Mouse (Mus musculus): ENCODE measurements at regions not wholly inside any gene's neighbourhood (a gene's known extent, or its start where the extent isn't known, plus 50 kb on each side); places are given as distances from the start of the nearest gene placed in this dataset.

DNA sequence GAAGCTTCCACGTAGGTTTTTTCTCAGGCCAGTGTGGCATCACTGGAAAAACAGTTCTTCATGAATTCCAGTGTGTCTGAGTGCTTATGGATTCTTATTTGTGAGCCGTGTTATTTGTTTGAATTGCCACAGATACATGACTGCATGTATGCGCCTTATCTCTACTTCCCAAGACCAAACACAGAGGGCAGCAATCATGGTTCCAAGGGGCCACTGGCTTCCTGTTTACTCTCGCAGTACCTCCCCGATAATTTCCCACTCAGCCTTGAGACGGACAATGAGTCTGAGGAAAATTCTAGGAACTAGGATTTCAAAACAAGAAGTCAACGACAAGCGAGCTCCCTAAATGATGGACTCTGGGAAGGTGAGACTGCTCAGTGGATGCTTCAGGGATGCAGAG lies 119.0 kb upstream of the Arglu1 start:
- no peak for ATAC-seq

DNA sequence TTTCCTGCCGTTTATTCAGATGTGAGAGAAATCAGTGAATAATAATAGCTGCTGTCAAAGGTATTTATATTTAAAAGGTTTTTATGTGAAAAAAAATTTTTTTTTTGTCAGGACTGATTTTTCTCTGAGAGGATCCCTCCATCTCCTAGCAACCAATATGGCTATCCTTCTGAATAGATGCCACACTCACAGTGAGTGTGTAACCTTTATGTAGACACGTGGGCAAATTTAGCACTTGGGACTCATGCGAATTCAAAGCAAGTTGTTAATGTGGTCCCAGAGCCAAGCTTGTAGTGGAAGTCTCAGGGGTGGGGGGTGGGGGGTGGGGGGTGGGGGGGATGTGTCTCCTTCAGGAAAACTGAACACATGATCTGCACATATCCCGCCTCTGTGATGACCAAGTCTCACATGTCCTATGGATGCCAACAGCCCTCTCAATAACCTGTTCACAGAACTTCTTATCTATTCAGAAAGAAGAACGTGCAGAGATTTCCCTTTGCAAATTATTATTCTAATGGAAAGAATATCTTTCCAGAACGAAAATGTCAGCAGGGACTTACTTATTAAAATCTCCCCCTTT lies 112.5 kb upstream of the Arglu1 start:
- H3K27me3 ChIP-seq (ENCODE audit: insufficient read depth, low read length): no peaks in the 10 kb centered on the region
- WGBS: 42% methylated on average over 6 of the region's 6 CpGs
- no peak overlapping the region for H3K4me3 ChIP-seq (ENCODE audit: low read depth, low read length)
- no peaks in the 10 kb centered on the region for H3K4me1 ChIP-seq (ENCODE audit: insufficient read depth)
- no peaks in the 10 kb centered on the region for H3K36me3 ChIP-seq (ENCODE audit: insufficient read depth)
- H3K9me3 ChIP-seq (ENCODE audit: low read length): no peaks in the 10 kb centered on the region
- H3K4me2 ChIP-seq (ENCODE audit: low read depth): no peak overlapping the region
- no peak overlapping the region; the same call in 1 of the 2 replicates for H3K9ac ChIP-seq
- peak; percentile 93 for ATAC-seq
- DNase-seq: peak; percentile 32
- peak overlapping the region; percentile 41; the same call in 1 of the 2 replicates for H3K27ac ChIP-seq (ENCODE audit: low read depth, low read length)
- TF ChIP-seq CTCF (IDR thresholded peaks at IDR 0.05; ENCODE audit: low read depth): no peak

More for the DNA sequence above, 119.0 kb upstream of the Arglu1 start:
- Histone ChIP-seq H3K27ac (ENCODE audit: low read depth, low read length) (no peak overlapping the region), H3K36me3 (ENCODE audit: insufficient read depth) (no peaks in the 10 kb centered on the region), H3K4me3 (ENCODE audit: low read depth, low read length) (no peak overlapping the region), H3K4me2 (ENCODE audit: low read depth) (no peak overlapping the region), H3K27me3 (ENCODE audit: insufficient read depth, low read length) (no peaks in the 10 kb centered on the region), H3K4me1 (ENCODE audit: insufficient read depth) (no peaks in the 10 kb centered on the region), H3K9ac (no peak overlapping the region), H3K9me3 (ENCODE audit: low read length) (no peaks in the 10 kb centered on the region)
- 90% methylated on average over 8 of the region's 8 CpGs for WGBS
- no peak for DNase-seq
- no peak for TF ChIP-seq CTCF (IDR thresholded peaks at IDR 0.05; ENCODE audit: low read depth)

DNA sequence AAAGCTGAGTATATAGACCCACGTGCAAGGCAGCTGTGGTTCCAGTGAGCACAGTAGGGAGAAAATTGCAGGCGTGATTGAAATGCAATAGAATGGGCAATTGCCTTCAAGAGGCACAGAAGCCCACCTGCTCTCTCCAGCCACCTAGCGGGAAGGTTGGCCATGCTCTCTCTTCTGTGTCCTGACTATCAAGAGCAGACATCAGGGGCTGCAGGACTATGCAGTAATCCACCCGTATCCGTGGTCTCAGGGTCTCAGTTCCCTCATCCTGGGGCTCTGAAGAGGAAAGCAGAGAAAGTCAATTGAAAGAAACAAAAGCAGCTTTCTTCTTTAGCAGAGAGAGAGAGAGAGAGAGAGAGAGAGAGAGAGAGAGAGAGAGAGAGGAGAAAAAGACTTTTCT lies 112.0 kb upstream of the Arglu1 start:
- peak; percentile 59 for DNase-seq
- 22% methylated on average over 5 of the region's 5 CpGs for WGBS

DNA sequence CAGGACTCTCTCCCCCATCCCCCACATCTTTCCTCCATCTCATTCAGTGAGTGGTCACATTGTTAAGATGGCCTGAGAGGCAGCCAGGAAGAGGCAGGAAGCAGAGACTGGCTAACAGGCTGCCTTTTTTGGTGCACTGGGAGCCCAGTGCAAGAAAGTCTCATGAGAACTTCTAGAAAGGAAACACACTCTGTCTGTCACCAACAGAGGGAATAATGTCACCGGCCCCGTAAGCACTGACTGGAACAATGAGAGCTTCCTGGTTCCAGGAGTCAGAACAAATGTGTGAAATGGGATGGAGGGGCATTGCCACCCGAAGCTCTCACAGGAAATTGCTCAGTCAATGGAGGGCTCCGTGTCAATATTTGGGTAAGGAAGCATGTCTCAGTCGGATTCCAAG lies 111.3 kb upstream of the Arglu1 start:
- H3K36me3 ChIP-seq (ENCODE audit: insufficient read depth): no peaks in the 10 kb centered on the region
- H3K9ac ChIP-seq: no peak overlapping the region
- H3K27me3 ChIP-seq (ENCODE audit: insufficient read depth, low read length): no peaks in the 10 kb centered on the region
- no peaks in the 10 kb centered on the region for H3K9me3 ChIP-seq (ENCODE audit: low read length)
- DNase-seq: no peak
- H3K4me2 ChIP-seq (ENCODE audit: low read depth): no peak overlapping the region
- peak overlapping the region; percentile 83; the same call in 1 of the 2 replicates for H3K27ac ChIP-seq (ENCODE audit: low read depth, low read length)
- no peak for ATAC-seq
- TF ChIP-seq CTCF (IDR thresholded peaks at IDR 0.05; ENCODE audit: low read depth): no peak
- H3K4me1 ChIP-seq (ENCODE audit: insufficient read depth): 0 out of 2 replicates have a peak, but pooled peaks cover 4% of the 10 kb centered on the region
- 66% methylated on average over 5 of the region's 5 CpGs for WGBS
- H3K4me3 ChIP-seq (ENCODE audit: low read depth, low read length): no peak overlapping the region

More for the DNA sequence above, 112.0 kb upstream of the Arglu1 start:
- TF ChIP-seq CTCF (IDR thresholded peaks at IDR 0.05; ENCODE audit: low read depth): peak; percentile 41; the same call in 1 of the 2 replicates
- peak overlapping the region; percentile 83 for H3K27ac ChIP-seq (ENCODE audit: low read depth, low read length)
- no peaks in the 10 kb centered on the region for H3K27me3 ChIP-seq (ENCODE audit: insufficient read depth, low read length)
- H3K4me3 ChIP-seq (ENCODE audit: low read depth, low read length): no peak overlapping the region
- H3K36me3 ChIP-seq (ENCODE audit: insufficient read depth): no peaks in the 10 kb centered on the region
- ATAC-seq: peak; percentile 58; the same call in 1 of the 2 replicates
- 0 out of 2 replicates have a peak overlapping the region, but pooled peaks have one; percentile 15 for H3K4me2 ChIP-seq (ENCODE audit: low read depth)
- H3K4me1 ChIP-seq (ENCODE audit: insufficient read depth): 0 out of 2 replicates have a peak, but pooled peaks cover 4% of the 10 kb centered on the region
- no peaks in the 10 kb centered on the region for H3K9me3 ChIP-seq (ENCODE audit: low read length)
- no peak overlapping the region for H3K9ac ChIP-seq

DNA sequence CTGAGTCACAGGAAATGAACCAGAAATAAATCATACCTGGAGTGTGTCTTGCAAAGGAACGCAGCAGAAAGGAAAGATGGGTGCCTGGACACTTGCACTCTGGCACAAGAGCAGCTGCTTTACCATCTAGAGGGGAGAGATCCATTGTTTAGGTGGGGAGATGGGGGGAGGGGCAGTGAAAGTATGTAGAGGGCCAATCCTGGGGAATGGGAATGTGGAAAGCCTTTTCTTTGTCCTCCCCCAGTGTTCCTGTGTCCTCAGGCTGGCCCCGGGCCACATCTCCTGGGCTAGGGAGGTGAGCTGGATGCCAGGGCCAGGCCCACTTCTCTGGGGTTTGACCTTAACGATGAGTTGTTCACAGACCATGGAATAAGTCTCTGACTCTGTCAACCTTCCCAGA lies 107.2 kb upstream of the Arglu1 start:
- no peak for TF ChIP-seq CTCF (IDR thresholded peaks at IDR 0.05; ENCODE audit: low read depth)
- no peaks in the 10 kb centered on the region for H3K36me3 ChIP-seq (ENCODE audit: insufficient read depth)
- 0 out of 2 replicates have a peak, but pooled peaks cover 4% of the 10 kb centered on the region for H3K4me1 ChIP-seq (ENCODE audit: insufficient read depth)
- no peak overlapping the region for H3K4me2 ChIP-seq (ENCODE audit: low read depth)
- no peak overlapping the region for H3K27ac ChIP-seq (ENCODE audit: low read depth, low read length)
- no peaks in the 10 kb centered on the region for H3K9me3 ChIP-seq (ENCODE audit: low read length)
- DNase-seq (no peak), ATAC-seq (no peak)
- H3K9ac ChIP-seq: no peak overlapping the region
- WGBS: 45% methylated on average over 3 of the region's 3 CpGs
- H3K4me3 ChIP-seq (ENCODE audit: low read depth, low read length): no peak overlapping the region
- no peaks in the 10 kb centered on the region for H3K27me3 ChIP-seq (ENCODE audit: insufficient read depth, low read length)

DNA sequence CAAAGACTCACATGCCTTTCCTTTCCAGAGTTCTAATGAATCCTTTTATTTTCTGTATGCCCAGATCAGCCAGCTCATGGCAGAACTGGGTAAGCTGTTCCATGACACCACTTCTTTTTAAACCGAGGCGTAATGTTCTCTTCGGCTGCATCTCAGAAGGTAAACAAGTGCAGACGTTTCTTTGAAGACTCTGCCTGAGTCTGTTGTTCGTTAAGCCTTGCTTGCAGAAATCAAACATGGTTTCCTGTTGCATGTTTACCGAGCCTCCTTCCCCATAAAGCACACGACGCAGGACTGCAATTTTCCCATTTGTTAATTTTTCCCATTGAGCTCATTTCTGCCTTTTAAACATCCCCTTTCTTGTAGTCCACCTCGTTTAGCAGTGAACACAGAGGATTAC lies 106.6 kb upstream of the Arglu1 start:
- no peak overlapping the region for H3K9ac ChIP-seq
- DNase-seq (no peak), ATAC-seq (no peak)
- H3K9me3 ChIP-seq (ENCODE audit: low read length): no peaks in the 10 kb centered on the region
- H3K4me3 ChIP-seq (ENCODE audit: low read depth, low read length): no peak overlapping the region
- no peak overlapping the region for H3K27ac ChIP-seq (ENCODE audit: low read depth, low read length)
- TF ChIP-seq CTCF (IDR thresholded peaks at IDR 0.05; ENCODE audit: low read depth): no peak
- H3K27me3 ChIP-seq (ENCODE audit: insufficient read depth, low read length): no peaks in the 10 kb centered on the region
- WGBS: 26% methylated on average over 9 of the region's 9 CpGs
- H3K4me1 ChIP-seq (ENCODE audit: insufficient read depth): 0 out of 2 replicates have a peak, but pooled peaks cover 4% of the 10 kb centered on the region
- H3K36me3 ChIP-seq (ENCODE audit: insufficient read depth): no peaks in the 10 kb centered on the region
- no peak overlapping the region for H3K4me2 ChIP-seq (ENCODE audit: low read depth)

DNA sequence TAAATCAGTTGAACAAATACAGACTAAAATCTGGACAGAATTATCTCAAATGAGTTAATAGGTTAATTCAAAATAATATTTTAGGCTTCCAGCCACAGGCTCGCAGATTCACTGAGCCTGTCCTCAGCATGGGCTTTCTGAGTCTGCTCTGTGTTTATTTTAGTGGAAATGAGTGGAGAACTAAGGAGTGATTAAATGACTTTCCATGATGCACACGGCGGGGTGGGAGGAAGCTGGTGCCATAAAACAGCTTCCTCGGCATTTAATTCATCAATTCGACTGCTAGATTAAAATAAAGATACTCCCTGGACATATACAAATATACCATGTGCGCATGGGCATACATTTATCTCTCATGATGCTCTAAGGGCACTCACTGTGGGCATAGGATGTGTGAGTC lies 104.4 kb upstream of the Arglu1 start:
- Histone ChIP-seq H3K36me3 (ENCODE audit: insufficient read depth) (no peaks in the 10 kb centered on the region), H3K9me3 (ENCODE audit: low read length) (no peaks in the 10 kb centered on the region), H3K27ac (ENCODE audit: low read depth, low read length) (no peak overlapping the region), H3K4me1 (ENCODE audit: insufficient read depth) (0 out of 2 replicates have a peak, but pooled peaks cover 4% of the 10 kb centered on the region), H3K4me3 (ENCODE audit: low read depth, low read length) (no peak overlapping the region), H3K9ac (no peak overlapping the region), H3K27me3 (ENCODE audit: insufficient read depth, low read length) (no peaks in the 10 kb centered on the region), H3K4me2 (ENCODE audit: low read depth) (no peak overlapping the region)
- ATAC-seq (no peak), DNase-seq (no peak)
- TF ChIP-seq CTCF (IDR thresholded peaks at IDR 0.05; ENCODE audit: low read depth): no peak
- 78% methylated on average over 6 of the region's 6 CpGs for WGBS

All from forebrain, postnatal 0 days (tissue).